Mouse (Mus musculus): ENCODE measurements around the gene Bcr. TPM values are rescaled to one million over a fixed set of nuclear protein-coding genes. Genes with fewer than 3 reads are reported as not detected.
"Not testable (repeated sequence)": the region's sequence is repeated elsewhere in the genome, so short reads cannot be mapped to it uniquely, and the experiment has no call there.

Bcr gene
- 100 to 1,000 TPM in 2 of 4 experiments, 10 to 100 TPM in 2; 96.5 to 140 (median 115) TPM for total RNA-seq (2022)

- peak in 1 of 2 experiments; percentile 74 for DNase-seq (ENCODE audit: low spot score in 2 of 2)
Measured at GRCm38 (mm10) chr10:75060217-75060842, at the start of gene Bcr. Gene Bcr, plus strand, starts transcription at chr10:75060592.

- no peak for DNase-seq (ENCODE audit: low spot score in 2 of 2)
Measured at GRCm38 (mm10) chr10:75010704-75011103, 49.7 kb upstream of the Bcr start.

GRCm38 (mm10) chr10:75015465-75015864 is 44.9 kb upstream of the Bcr start:
- DNase-seq (ENCODE audit: low spot score in 2 of 2), result no peak

- no peak for DNase-seq (ENCODE audit: low spot score in 2 of 2)
Measured at GRCm38 (mm10) chr10:75016481-75016880, 43.9 kb upstream of the Bcr start.

- no peak for DNase-seq (ENCODE audit: low spot score in 2 of 2)
Measured at GRCm38 (mm10) chr10:75020271-75020670, 40.1 kb upstream of the Bcr start.

- DNase-seq (ENCODE audit: low spot score in 2 of 2), result peak; percentile 56 to 88
Measured at GRCm38 (mm10) chr10:75021138-75021537, 39.3 kb upstream of the Bcr start.

- no peak for DNase-seq (ENCODE audit: low spot score in 2 of 2)
Measured at GRCm38 (mm10) chr10:75026491-75026890, 33.9 kb upstream of the Bcr start.

- no peak for DNase-seq (ENCODE audit: low spot score in 2 of 2)
Measured at GRCm38 (mm10) chr10:75028743-75029142, 31.6 kb upstream of the Bcr start.

GRCm38 (mm10) chr10:75029677-75030076 is 30.7 kb upstream of the Bcr start:
- no peak for DNase-seq (ENCODE audit: low spot score in 2 of 2)

- DNase-seq (ENCODE audit: low spot score in 2 of 2), result no peak
Measured at GRCm38 (mm10) chr10:75030234-75030633, 30.2 kb upstream of the Bcr start.

GRCm38 (mm10) chr10:75031345-75032114 is 28.9 kb upstream of the Bcr start:
- DNase-seq (ENCODE audit: low spot score in 2 of 2), result no peak

GRCm38 (mm10) chr10:75032395-75032794 is 28.0 kb upstream of the Bcr start, which contains the start of gene Rsph14:
Gene Rsph14, minus strand, starts transcription at chr10:75032586.
- peak; percentile 84 to 87 for DNase-seq (ENCODE audit: low spot score in 2 of 2)

GRCm38 (mm10) chr10:75036883-75037379 is 23.5 kb upstream of the Bcr start, which contains the start of gene Rab36:
Gene Rab36, plus strand, starts transcription at chr10:75037058.
- DNase-seq (ENCODE audit: low spot score in 2 of 2), result peak; percentile 94 to 95

GRCm38 (mm10) chr10:75042060-75042459 is 18.3 kb upstream of the Bcr start:
- DNase-seq (ENCODE audit: low spot score in 2 of 2), result not testable (repeated sequence)

- DNase-seq (ENCODE audit: low spot score in 2 of 2), result no peak
Measured at GRCm38 (mm10) chr10:75044459-75044858, 15.9 kb upstream of the Bcr start.

GRCm38 (mm10) chr10:75045831-75046230 is 14.6 kb upstream of the Bcr start:
- DNase-seq (ENCODE audit: low spot score in 2 of 2), result no peak

GRCm38 (mm10) chr10:75048711-75049110 is 11.7 kb upstream of the Bcr start:
- DNase-seq (ENCODE audit: low spot score in 2 of 2), result no peak

GRCm38 (mm10) chr10:75051364-75052074 is 8.9 kb upstream of the Bcr start:
- no peak for DNase-seq (ENCODE audit: low spot score in 2 of 2)

- DNase-seq (ENCODE audit: low spot score in 2 of 2), result no peak
Measured at GRCm38 (mm10) chr10:75052902-75053301, 7.5 kb upstream of the Bcr start.

- DNase-seq (ENCODE audit: low spot score in 2 of 2), result no peak
Measured at GRCm38 (mm10) chr10:75053655-75054054, 6.7 kb upstream of the Bcr start.

GRCm38 (mm10) chr10:75054125-75054524 is 6.3 kb upstream of the Bcr start:
- DNase-seq (ENCODE audit: low spot score in 2 of 2), result no peak

GRCm38 (mm10) chr10:75055672-75056071 is 4.7 kb upstream of the Bcr start:
- no peak for DNase-seq (ENCODE audit: low spot score in 2 of 2)
